Mouse (Mus musculus) liver, postnatal 0 days (tissue): Measurements from ENCODE around the gene Lsm12. TPM values are rescaled to one million over a fixed set of nuclear protein-coding genes. Genes with fewer than 3 reads are reported as not detected.

ENCODE experiments used
- ATAC-seq: fragments of 200-750 bp; cut with Nextera tagmentation; 2 replicates; pipeline ENCODE4 v1.8.0; 2017; ENCODE audit warnings: mild to moderate bottlenecking, moderate library complexity
- DNase-seq: peaks from one replicate; pipeline ENCODE4 v3.0.0-alpha.2; 2016
- H3K27ac ChIP-seq: fragments of 300-500 bp; sonication (generic); 2 replicates; pipeline ENCODE4 v1.5.1; 2014; ENCODE audit warnings: antibody characterized with exemption, moderate library complexity, mild to moderate bottlenecking, low read depth
- H3K27me3 ChIP-seq: fragments of 300-500 bp; sonication (generic); 2 replicates; pipeline ENCODE4 v1.6.1; 2014; ENCODE audit warnings: low read length, control low read depth, mixed read lengths; ENCODE audit not compliant: insufficient read depth
- H3K36me3 ChIP-seq: fragments of 300-500 bp; sonication (generic); replicated peaks from 2 replicates; pipeline ENCODE4 v1.6.1; 2014; ENCODE audit warnings: mild to moderate bottlenecking, control low read depth, low read length, moderate library complexity, mixed read lengths; ENCODE audit not compliant: insufficient read depth
- H3K4me1 ChIP-seq: fragments of 300-500 bp; sonication (generic); 2 replicates; pipeline ENCODE4 v1.6.1; 2014; ENCODE audit warnings: antibody characterized with exemption, mild to moderate bottlenecking, control low read depth; ENCODE audit not compliant: insufficient read depth
- H3K4me2 ChIP-seq: fragments of 300-500 bp; sonication (generic); 2 replicates; pipeline ENCODE4 v1.6.1; 2014; ENCODE audit warnings: low read depth, mild to moderate bottlenecking, low read length, moderate library complexity, mixed read lengths
- H3K4me3 ChIP-seq: fragments of 300-500 bp; sonication (generic); 2 replicates; pipeline ENCODE4 v1.5.1; 2014; ENCODE audit warnings: low read depth, low read length
- H3K9ac ChIP-seq: fragments of 300-500 bp; sonication (generic); replicated peaks from 2 replicates; pipeline ENCODE4 v1.6.1; 2014; ENCODE audit warnings: mild to moderate bottlenecking, moderate library complexity
- H3K9me3 ChIP-seq: fragments of 300-500 bp; sonication (generic); 2 replicates; pipeline ENCODE4 v1.6.1; 2016; ENCODE audit warnings: mild to moderate bottlenecking, control low read depth, low read length, mixed read lengths
- CTCF ChIP-seq: sonication (generic); IDR thresholded peaks from 2 replicates; pipeline ENCODE4 v1.5.1; 2016; ENCODE audit warnings: antibody characterized with exemption, low read depth
- EP300 ChIP-seq: IDR thresholded peaks from 2 replicates; pipeline ENCODE4 v1.6.1; 2016; ENCODE audit warnings: antibody characterized with exemption, low read depth, mild to moderate bottlenecking
- WGBS: fragments of 180-500 bp; shearing (Covaris S2); extraction: QIAGEN DNeasy Blood & Tissue Kit; methylation state at CpG from one replicate; pipeline ENCODE4 v1.1.7; 2014; ENCODE audit not compliant: insufficient replicate concordance; 5-methylcytosine and 5-hydroxymethylcytosine counted together
- polyA plus RNA-seq: library from polyadenylated mRNA; unstranded; fragments of >200 nt; fragmentation: Nextera tagmentation; extraction: Ambion mirVana; gene quantifications from 2 replicates; pipeline ENCODE4 v1.2.1, GENCODE M21; 2015

Lsm12 gene
- polyA plus RNA-seq, 1 experiment from 2014 or later: 55.0 TPM

GRCm38 (mm10) chr11:102156786-102157089 is 28.4 kb downstream of the Lsm12 start:
- H3K4me1 ChIP-seq: peaks cover 6% of the 10 kb centered on the region
- DNase-seq: no peak
- peaks cover 8% of the 10 kb centered on the region; the same call in 1 of the 2 replicates for H3K36me3 ChIP-seq
- 7% methylated on average over 1 of the region's 1 CpGs for WGBS
- no peak overlapping the region for H3K27ac ChIP-seq
- no peak for ATAC-seq
- H3K4me3 ChIP-seq: peak overlapping the region; percentile 76
- no peaks in the 10 kb centered on the region for H3K27me3 ChIP-seq
- no peak overlapping the region for H3K9ac ChIP-seq
- no peaks in the 10 kb centered on the region for H3K9me3 ChIP-seq
- no peak for TF ChIP-seq EP300
- TF ChIP-seq CTCF: no peak
- peak overlapping the region; percentile 98; the same call in 1 of the 2 replicates for H3K4me2 ChIP-seq

DNA sequence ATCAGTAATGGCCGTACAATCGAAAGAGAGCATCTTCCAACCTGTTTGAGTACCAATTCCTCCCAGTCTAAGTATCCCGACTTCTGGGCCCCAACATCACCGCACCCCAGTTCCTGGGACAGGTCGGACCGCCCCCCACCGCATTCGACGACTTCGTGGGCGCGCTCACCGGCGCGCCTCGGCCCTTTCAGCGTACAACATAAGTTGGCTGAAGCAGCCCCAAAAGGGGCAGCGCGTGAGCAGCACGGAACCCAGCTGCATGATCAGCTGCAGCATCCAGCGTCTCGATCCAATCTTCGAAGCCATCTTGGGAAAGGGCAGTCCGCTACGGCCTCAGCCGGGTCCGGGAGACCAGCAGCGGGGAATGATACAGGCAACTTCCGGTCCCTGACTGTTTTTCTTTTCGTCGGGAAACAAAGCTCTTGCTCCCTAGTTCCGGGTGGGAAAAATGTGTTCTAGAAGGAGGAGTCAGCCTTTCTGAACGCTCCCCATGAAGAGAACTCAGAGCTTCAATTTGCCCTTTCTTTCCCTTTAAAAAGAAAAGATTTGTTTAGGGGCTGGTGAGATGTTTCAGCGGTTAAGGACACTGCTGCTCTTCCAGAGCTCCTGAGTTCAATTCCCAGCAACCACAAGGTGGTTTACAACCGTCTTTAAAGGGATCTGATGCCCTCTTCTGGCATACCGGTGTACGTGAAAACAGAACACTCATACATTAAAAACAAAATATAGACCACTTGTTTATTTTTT is 28.9 kb downstream of the Lsm12 start, which contains the start of gene Tmem101:
TSS of gene Tmem101 (minus strand) at position 366 of the 747 bp plus-strand sequence.
- peaks cover 6% of the 10 kb centered on the region for H3K4me1 ChIP-seq
- DNase-seq: peak; percentile 90

DNA sequence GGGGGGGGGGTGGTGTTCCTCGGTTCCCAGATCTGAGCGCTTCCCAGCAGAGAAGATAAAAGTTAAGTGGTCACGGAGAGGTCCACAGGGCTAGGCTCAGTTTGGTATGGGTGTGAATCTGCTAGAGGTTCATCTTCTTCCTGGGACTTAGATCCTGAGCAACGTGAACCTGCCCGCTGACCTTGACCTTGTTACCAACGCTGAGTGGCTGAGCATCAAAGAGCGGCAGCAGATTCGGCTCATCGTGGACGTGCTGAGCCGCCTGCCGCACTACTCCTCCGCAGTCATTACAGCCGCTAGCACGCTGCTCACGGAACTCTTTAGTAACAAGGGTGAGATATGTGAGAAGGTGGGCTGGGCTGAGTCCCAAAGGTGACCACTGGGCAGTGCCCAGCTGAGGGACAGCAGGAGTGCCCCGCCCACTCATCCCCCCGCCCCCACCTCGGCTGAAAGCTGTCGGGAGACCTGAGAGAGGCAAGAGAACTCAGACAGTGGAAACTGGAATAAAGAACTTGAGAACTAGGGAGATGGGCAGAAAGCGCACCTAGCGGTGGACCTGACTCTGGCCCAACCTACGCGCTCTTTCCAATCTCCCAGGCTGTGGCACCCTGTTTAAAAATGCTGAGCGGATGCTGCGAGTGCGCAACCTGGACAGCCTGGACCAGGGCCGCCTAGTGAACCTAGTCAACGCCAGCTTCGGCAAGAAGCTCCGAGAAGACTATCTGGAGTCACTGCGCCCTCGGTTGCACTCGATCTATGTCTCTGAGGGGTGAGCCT is 37.7 kb downstream of the Lsm12 start:
- Histone ChIP-seq H3K4me1 (peaks cover 5% of the 10 kb centered on the region; the same call in 1 of the 2 replicates), H3K4me2 (peak overlapping the region; percentile 75), H3K9me3 (no peaks in the 10 kb centered on the region), H3K9ac (no peak overlapping the region; the same call in 1 of the 2 replicates), H3K27me3 (peaks cover 33% of the 10 kb centered on the region), H3K36me3 (peaks cover 2% of the 10 kb centered on the region), H3K27ac (no peak overlapping the region), H3K4me3 (peak overlapping the region; percentile 57)
- 0 out of 2 replicates have a peak, but pooled peaks have one; percentile 12 for TF ChIP-seq CTCF
- TF ChIP-seq EP300: no peak
- peak; percentile 44 for DNase-seq
- ATAC-seq: no peak
- whole genome bisulfite sequencing: 18% methylated on average over 34 of the region's 34 CpGs

More for the DNA sequence above, 28.9 kb downstream of the Lsm12 start, which contains the start of gene Tmem101:
- peak within 1 kb of the TSS; percentile 98 for H3K4me2 ChIP-seq
- H3K9me3 ChIP-seq: no peaks in the 10 kb centered on the region
- H3K4me3 ChIP-seq: peak within 1 kb of the TSS; percentile 76
- peak within 1 kb of the TSS; percentile 71 for H3K9ac ChIP-seq
- TF ChIP-seq EP300 (peak; percentile 11; the same call in 1 of the 2 replicates), CTCF (peak; percentile 42)
- no peaks in the 10 kb centered on the region for H3K27me3 ChIP-seq
- H3K36me3 ChIP-seq: peaks cover 11% of the 10 kb centered on the region; the same call in 1 of the 2 replicates
- peak; percentile 89 for ATAC-seq
- WGBS: under 1% methylated on average over 37 of the region's 37 CpGs
- peak within 1 kb of the TSS; percentile 62 for H3K27ac ChIP-seq

DNA sequence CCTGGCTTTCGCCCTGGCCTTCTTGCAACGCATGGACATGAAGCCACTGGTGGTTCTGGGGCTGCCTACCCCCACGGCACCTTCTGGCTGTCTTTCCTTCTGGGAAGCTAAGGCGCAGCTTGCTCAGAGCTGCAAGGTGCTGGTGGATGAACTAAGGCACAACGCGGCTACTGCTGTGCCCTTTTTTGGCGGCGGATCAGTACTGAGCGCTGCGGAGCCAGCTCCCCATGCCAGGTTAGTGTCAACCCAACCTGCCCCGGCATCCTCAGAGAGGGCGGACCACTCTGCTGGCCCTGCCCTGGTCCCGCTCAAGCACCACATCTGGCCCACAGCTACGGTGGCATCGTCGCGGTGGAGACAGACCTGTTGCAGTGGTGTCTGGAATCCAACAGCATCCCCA is 38.6 kb downstream of the Lsm12 start:
- peak overlapping the region; percentile 81 for H3K27ac ChIP-seq
- H3K9ac ChIP-seq: peak overlapping the region; percentile 69
- TF ChIP-seq EP300: no peak
- TF ChIP-seq CTCF: no peak
- H3K36me3 ChIP-seq: peaks cover 2% of the 10 kb centered on the region
- ATAC-seq (no peak), DNase-seq (no peak)
- H3K4me1 ChIP-seq: peaks cover 5% of the 10 kb centered on the region; the same call in 1 of the 2 replicates
- H3K27me3 ChIP-seq: peaks cover 33% of the 10 kb centered on the region
- 9% methylated on average over 17 of the region's 17 CpGs for WGBS
- H3K4me3 ChIP-seq: peak overlapping the region; percentile 57
- no peaks in the 10 kb centered on the region for H3K9me3 ChIP-seq
- peak overlapping the region; percentile 75 for H3K4me2 ChIP-seq

- 4% methylated on average over 16 of the region's 16 CpGs for WGBS
- peak overlapping the region; percentile 75 for H3K4me2 ChIP-seq
- peaks cover 33% of the 10 kb centered on the region for H3K27me3 ChIP-seq
- no peaks in the 10 kb centered on the region for H3K9me3 ChIP-seq
- peak overlapping the region; percentile 69 for H3K9ac ChIP-seq
- peak overlapping the region; percentile 81 for H3K27ac ChIP-seq
- DNase-seq (peak; percentile 80), ATAC-seq (peak; percentile 57)
- TF ChIP-seq EP300 (peak; percentile 51; the same call in 1 of the 2 replicates), CTCF (no peak)
- no peaks in the 10 kb centered on the region; the same call in none of the 2 replicates for H3K36me3 ChIP-seq
- H3K4me1 ChIP-seq: peaks cover 5% of the 10 kb centered on the region; the same call in 1 of the 2 replicates
- H3K4me3 ChIP-seq: peak overlapping the region; percentile 57
Measured at GRCm38 (mm10) chr11:102146005-102146404, 39.1 kb downstream of the Lsm12 start.
